Mouse (Mus musculus) forebrain, embryonic 16.5 days (tissue): Measurements from ENCODE around the gene Frmd4b. TPM values are rescaled to one million over a fixed set of nuclear protein-coding genes. Genes with fewer than 3 reads are reported as not detected.

Experiments
- ATAC-seq: fragments of 200-750 bp; cut with Nextera tagmentation; 2 replicates; pipeline ENCODE4 v1.8.0; 2017; ENCODE audit warnings: mild to moderate bottlenecking, moderate library complexity
- H3K27ac ChIP-seq: fragments of 300-500 bp; sonication (generic); 2 replicates; pipeline ENCODE4 v1.5.1; 2014; ENCODE audit warnings: low read length, control low read depth
- H3K27me3 ChIP-seq: fragments of 300-500 bp; sonication (generic); replicated peaks from 2 replicates; pipeline ENCODE4 v1.6.1; 2014; ENCODE audit warnings: low read length; ENCODE audit not compliant: control insufficient read depth, insufficient read depth
- H3K36me3 ChIP-seq: fragments of 300-500 bp; sonication (generic); 2 replicates; pipeline ENCODE4 v1.6.1; 2014; ENCODE audit not compliant: control insufficient read depth, insufficient read depth
- H3K4me1 ChIP-seq: fragments of 300-500 bp; sonication (generic); replicated peaks from 2 replicates; pipeline ENCODE4 v1.6.1; 2014; ENCODE audit warnings: low read length; ENCODE audit not compliant: control insufficient read depth, insufficient read depth
- H3K4me2 ChIP-seq: fragments of 300-500 bp; sonication (generic); 2 replicates; pipeline ENCODE4 v1.6.1; 2014; ENCODE audit warnings: mild to moderate bottlenecking, low read length, control low read depth
- H3K4me3 ChIP-seq: fragments of 300-500 bp; sonication (generic); replicated peaks from 2 replicates; pipeline ENCODE4 v1.5.1; 2014; ENCODE audit warnings: mild to moderate bottlenecking, low read length, control low read depth
- H3K9ac ChIP-seq: fragments of 300-500 bp; sonication (generic); replicated peaks from 2 replicates; pipeline ENCODE4 v1.6.1; 2014; ENCODE audit warnings: low read depth, low read length, control low read depth
- H3K9me3 ChIP-seq: fragments of 300-500 bp; sonication (generic); 2 replicates; pipeline ENCODE4 v1.6.1; 2016; ENCODE audit warnings: low read length; ENCODE audit not compliant: control insufficient read depth
- WGBS: fragments of 180-500 bp; shearing (Covaris S2); extraction: QIAGEN DNeasy Blood & Tissue Kit; methylation state at CpG from one replicate; pipeline ENCODE4 v1.1.7; 2014; 5-methylcytosine and 5-hydroxymethylcytosine counted together
- polyA plus RNA-seq: library from polyadenylated mRNA; unstranded; fragments of >200 nt; fragmentation: Nextera tagmentation; extraction: Ambion mirVana; gene quantifications from 2 replicates; pipeline ENCODE4 v1.2.1, GENCODE M21; 2015

Gene Frmd4b
- polyA plus RNA-seq, 1 experiment from 2014 or later: 50.0 TPM

GRCm38 (mm10) chr6:97395477-97396350 lies 221.6 kb downstream of the Frmd4b start:
- no peaks in the 10 kb centered on the region for H3K27me3 ChIP-seq
- H3K4me3 ChIP-seq: no peak overlapping the region
- no peaks in the 10 kb centered on the region for H3K9me3 ChIP-seq
- no peak overlapping the region for H3K9ac ChIP-seq
- ATAC-seq: peak; percentile 49
- peak overlapping the region; percentile 16; the same call in 1 of the 2 replicates for H3K27ac ChIP-seq
- 7% methylated on average over 17 of the region's 17 CpGs for WGBS
- H3K36me3 ChIP-seq: no peaks in the 10 kb centered on the region
- peak overlapping the region; percentile 2; the same call in 1 of the 2 replicates for H3K4me2 ChIP-seq
- H3K4me1 ChIP-seq: peaks cover 22% of the 10 kb centered on the region

DNA sequence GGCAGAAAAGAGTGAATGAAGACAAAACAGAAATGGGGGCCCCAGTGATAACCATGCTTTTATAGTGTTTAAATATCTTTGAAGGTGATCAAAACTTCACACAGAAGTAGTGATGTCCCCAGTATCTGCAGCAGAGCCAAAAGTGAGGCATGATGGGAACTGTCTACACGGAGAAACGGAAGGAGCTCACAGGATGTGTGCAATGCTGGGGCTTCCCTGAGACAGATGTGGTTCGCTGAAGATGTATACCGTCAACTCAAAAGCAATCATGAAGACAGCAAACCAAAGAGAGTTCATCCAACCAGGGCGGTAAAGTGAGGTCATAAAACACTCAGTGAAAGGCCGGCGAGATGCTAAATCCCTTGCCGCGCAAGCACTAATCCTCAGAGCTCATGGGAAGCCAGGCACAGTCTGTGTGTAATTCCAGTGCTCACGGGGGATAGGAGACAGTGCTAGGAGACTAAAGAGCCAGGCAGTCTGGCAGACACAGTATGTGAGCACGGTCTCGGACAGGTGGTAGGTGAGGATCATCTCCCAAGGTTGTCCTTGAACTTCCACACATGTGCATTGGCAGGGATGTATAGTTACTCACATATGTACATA lies 222.8 kb downstream of the Frmd4b start:
- Histone ChIP-seq H3K27me3 (no peaks in the 10 kb centered on the region), H3K4me3 (no peak overlapping the region), H3K4me2 (0 out of 2 replicates have a peak overlapping the region, but pooled peaks have one; percentile 2), H3K36me3 (no peaks in the 10 kb centered on the region), H3K27ac (no peak overlapping the region), H3K9ac (no peak overlapping the region), H3K4me1 (peaks cover 22% of the 10 kb centered on the region), H3K9me3 (no peaks in the 10 kb centered on the region)
- ATAC-seq: no peak
- WGBS: 22% methylated on average over 12 of the region's 12 CpGs

DNA sequence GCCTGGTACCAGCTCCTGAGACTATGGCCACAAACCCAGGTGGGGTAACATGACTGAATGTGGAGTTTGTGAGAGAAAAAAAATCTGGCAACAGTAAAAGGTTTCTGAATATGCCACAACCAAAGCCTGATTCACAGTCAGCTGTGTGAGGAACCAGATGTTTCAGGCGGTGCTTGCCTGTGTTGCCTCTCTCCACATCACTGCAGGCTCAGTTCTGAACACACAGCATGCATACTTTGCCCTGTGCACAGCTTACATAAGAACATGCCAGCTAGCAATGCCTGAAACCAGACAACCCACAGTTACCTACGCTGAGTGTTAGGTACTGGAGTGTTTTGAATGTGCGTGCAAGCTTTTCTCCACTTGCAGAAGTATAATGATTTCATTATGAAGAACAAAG lies 224.4 kb downstream of the Frmd4b start:
- no peak overlapping the region for H3K4me3 ChIP-seq
- H3K4me2 ChIP-seq: no peak overlapping the region
- peaks cover 22% of the 10 kb centered on the region for H3K4me1 ChIP-seq
- ATAC-seq: no peak
- no peaks in the 10 kb centered on the region for H3K27me3 ChIP-seq
- H3K36me3 ChIP-seq: no peaks in the 10 kb centered on the region
- no peak overlapping the region for H3K9ac ChIP-seq
- no peak overlapping the region for H3K27ac ChIP-seq
- H3K9me3 ChIP-seq: no peaks in the 10 kb centered on the region
- 70% methylated on average over 3 of the region's 3 CpGs for WGBS

GRCm38 (mm10) chr6:97387388-97387787 lies 230.0 kb downstream of the Frmd4b start:
- 87% methylated on average over 6 of the region's 6 CpGs for WGBS
- Histone ChIP-seq H3K36me3 (no peaks in the 10 kb centered on the region), H3K4me3 (no peak overlapping the region)

DNA sequence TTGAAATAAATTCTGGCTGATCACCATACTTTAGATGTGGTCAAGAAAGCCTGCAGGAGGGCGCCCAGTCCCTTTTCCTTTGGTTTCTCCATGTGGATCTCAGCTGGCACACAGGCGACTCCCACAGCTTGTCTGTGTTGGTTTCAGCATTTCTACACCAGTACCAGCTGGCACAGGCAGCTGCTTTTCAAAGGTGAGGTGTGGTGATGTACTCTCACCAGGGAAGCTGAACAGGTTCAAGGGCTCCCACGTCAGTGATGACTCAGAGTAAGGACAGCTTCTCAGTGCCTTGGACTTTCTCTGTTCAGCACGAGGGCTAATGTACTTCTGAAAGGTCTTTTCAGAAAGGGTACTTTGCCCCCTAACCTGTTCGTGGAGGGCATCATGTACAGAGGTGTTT lies 232.4 kb downstream of the Frmd4b start:
- H3K4me2 ChIP-seq: no peak overlapping the region
- no peaks in the 10 kb centered on the region for H3K9me3 ChIP-seq
- H3K9ac ChIP-seq: no peak overlapping the region
- no peaks in the 10 kb centered on the region for H3K27me3 ChIP-seq
- 84% methylated on average over 5 of the region's 5 CpGs for WGBS
- H3K36me3 ChIP-seq: no peaks in the 10 kb centered on the region
- no peak for ATAC-seq
- H3K4me1 ChIP-seq: 0 out of 2 replicates have a peak, but pooled peaks cover 6% of the 10 kb centered on the region
- no peak overlapping the region for H3K27ac ChIP-seq
- no peak overlapping the region for H3K4me3 ChIP-seq

More at GRCm38 (mm10) chr6:97387388-97387787, 230.0 kb downstream of the Frmd4b start:
- no peak overlapping the region for H3K27ac ChIP-seq
- no peaks in the 10 kb centered on the region for H3K9me3 ChIP-seq
- ATAC-seq: no peak
- H3K4me2 ChIP-seq: no peak overlapping the region
- H3K27me3 ChIP-seq: no peaks in the 10 kb centered on the region
- no peaks in the 10 kb centered on the region for H3K4me1 ChIP-seq
- no peak overlapping the region for H3K9ac ChIP-seq

- H3K36me3 ChIP-seq: no peaks in the 10 kb centered on the region
- H3K4me3 ChIP-seq: no peak overlapping the region
- H3K27ac ChIP-seq: no peak overlapping the region
- no peak for ATAC-seq
- H3K27me3 ChIP-seq: no peaks in the 10 kb centered on the region
- no peak overlapping the region for H3K4me2 ChIP-seq
- 48% methylated on average over 4 of the region's 4 CpGs for WGBS
- no peak overlapping the region; the same call in 1 of the 2 replicates for H3K9ac ChIP-seq
- 0 out of 2 replicates have a peak, but pooled peaks cover 6% of the 10 kb centered on the region for H3K4me1 ChIP-seq
- H3K9me3 ChIP-seq: no peaks in the 10 kb centered on the region
Observed at GRCm38 (mm10) chr6:97381275-97381674, 236.1 kb downstream of the Frmd4b start.

DNA sequence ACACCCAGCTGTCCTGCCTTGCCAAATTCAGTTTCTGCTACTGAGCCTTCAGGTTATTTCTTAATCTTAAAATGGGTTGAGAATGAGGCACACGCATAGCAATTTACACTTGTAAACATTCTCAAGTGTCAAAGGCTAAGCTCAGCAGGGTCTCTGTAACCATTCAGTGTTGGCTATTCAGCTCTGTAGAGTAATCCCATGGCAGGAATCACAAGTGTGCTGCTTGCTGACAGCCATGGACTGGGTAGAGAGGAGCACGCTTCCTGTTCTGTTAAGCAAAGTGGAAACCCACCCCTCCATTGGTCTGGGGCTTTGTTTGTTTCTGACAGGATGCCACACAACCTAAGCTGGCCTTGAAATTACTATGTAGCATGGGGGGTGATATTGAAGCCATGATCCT lies 246.4 kb downstream of the Frmd4b start:
- no peak overlapping the region for H3K27ac ChIP-seq
- no peak overlapping the region for H3K4me2 ChIP-seq
- no peak for ATAC-seq
- peaks cover 7% of the 10 kb centered on the region; the same call in 1 of the 2 replicates for H3K4me1 ChIP-seq
- no peaks in the 10 kb centered on the region; the same call in 1 of the 2 replicates for H3K36me3 ChIP-seq
- no peaks in the 10 kb centered on the region for H3K27me3 ChIP-seq
- no peaks in the 10 kb centered on the region for H3K9me3 ChIP-seq
- no peak overlapping the region for H3K9ac ChIP-seq
- H3K4me3 ChIP-seq: no peak overlapping the region
- WGBS: 25% methylated on average over 2 of the region's 2 CpGs

- no peak for ATAC-seq
- H3K27ac ChIP-seq: no peak overlapping the region
- no peak overlapping the region for H3K4me2 ChIP-seq
- 46% methylated on average over 1 of the region's 1 CpGs for WGBS
- H3K27me3 ChIP-seq: no peaks in the 10 kb centered on the region
- no peak overlapping the region for H3K9ac ChIP-seq
- H3K9me3 ChIP-seq: no peaks in the 10 kb centered on the region
- peaks cover 7% of the 10 kb centered on the region; the same call in 1 of the 2 replicates for H3K4me1 ChIP-seq
- no peaks in the 10 kb centered on the region; the same call in 1 of the 2 replicates for H3K36me3 ChIP-seq
- H3K4me3 ChIP-seq: no peak overlapping the region
Observed at GRCm38 (mm10) chr6:97370460-97370859, 246.9 kb downstream of the Frmd4b start.

GRCm38 (mm10) chr6:97363846-97364245 lies 253.5 kb downstream of the Frmd4b start:
- Histone ChIP-seq H3K9me3 (no peaks in the 10 kb centered on the region), H3K9ac (no peak overlapping the region), H3K4me2 (no peak overlapping the region), H3K4me1 (peaks cover 7% of the 10 kb centered on the region; the same call in 1 of the 2 replicates), H3K4me3 (no peak overlapping the region), H3K27me3 (no peaks in the 10 kb centered on the region), H3K27ac (no peak overlapping the region), H3K36me3 (0 out of 2 replicates have a peak, but pooled peaks cover 3% of the 10 kb centered on the region)
- WGBS: 93% methylated on average over 2 of the region's 2 CpGs
- ATAC-seq: no peak
